Mouse (Mus musculus): ENCODE data around the gene Klf11.
"Not testable (repeated sequence)": the region's sequence is repeated elsewhere in the genome, so short reads cannot be mapped to it uniquely, and the experiment has no call there.

Gene Klf11

DNA sequence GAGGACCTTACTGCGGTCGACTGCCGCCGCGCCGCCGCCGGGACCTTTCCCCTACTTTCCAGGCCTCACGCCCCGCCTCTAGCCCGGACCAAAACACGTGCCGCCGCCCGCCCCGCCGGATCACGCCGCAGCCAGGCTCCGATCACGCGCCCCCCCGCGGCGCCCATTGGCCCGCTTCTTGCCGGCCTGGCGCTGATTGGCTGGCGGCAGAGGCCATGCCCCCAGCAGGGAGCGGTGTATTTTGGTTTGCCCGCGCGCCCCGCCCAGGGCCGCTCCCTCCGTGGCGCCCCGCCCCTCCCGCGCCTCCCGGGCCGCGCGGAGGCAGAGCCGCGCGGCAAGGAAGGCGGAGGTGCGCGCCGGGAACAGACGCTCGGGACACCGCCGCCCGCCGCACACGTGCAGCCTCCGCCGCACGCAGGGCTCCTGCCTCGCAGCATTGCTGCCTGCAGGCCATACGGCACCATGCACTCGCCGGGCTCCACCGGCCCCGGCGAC is at the start of gene Klf11:
Gene Klf11, plus strand, starts transcription at position 212 of the 495 bp plus-strand sequence.
- DNase-seq, result peak; percentile 98

DNA sequence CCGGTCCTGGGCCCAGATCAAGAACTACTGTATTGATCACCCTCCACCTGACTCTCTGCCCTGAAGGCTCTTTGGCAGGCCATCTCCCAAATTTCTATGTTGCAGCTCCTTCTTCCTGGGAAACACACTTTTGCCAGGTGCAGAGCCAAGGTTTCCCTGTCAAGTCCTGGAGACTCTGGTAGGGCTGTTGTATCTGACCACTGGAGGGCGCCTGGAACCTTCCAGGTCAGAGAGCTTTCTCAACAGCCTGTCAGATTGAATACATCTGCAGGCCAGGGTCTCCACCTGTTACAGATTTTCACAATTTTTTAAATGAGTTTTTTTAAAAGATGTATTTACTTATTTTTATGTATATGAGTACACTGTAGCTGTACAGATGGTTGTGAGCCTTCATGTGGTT is 47.8 kb upstream of the Klf11 start:
- peak; percentile 52 for DNase-seq

GRCm38 (mm10) chr12:24606166-24606565 is 44.9 kb upstream of the Klf11 start:
- DNase-seq, result no peak

DNA sequence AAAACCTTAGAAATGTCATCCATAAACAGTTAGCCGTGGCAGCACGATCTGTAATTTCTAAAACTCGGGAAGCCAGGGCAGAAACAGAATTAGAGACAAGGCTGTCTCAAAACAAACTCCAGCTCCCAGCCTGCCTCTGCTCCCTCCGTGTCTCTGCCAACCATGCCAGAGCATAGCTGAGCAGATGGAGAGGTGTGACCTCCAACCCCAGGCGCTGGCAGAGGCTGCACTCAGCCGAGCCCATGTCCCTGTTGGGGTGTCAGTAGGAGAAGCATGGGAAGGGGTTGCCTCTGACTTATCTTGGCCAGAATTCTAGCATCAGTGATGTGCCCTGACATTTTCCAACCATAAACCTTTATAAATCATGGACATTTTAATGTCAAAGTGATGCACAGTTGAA is 38.5 kb upstream of the Klf11 start:
- DNase-seq, result no peak

DNA sequence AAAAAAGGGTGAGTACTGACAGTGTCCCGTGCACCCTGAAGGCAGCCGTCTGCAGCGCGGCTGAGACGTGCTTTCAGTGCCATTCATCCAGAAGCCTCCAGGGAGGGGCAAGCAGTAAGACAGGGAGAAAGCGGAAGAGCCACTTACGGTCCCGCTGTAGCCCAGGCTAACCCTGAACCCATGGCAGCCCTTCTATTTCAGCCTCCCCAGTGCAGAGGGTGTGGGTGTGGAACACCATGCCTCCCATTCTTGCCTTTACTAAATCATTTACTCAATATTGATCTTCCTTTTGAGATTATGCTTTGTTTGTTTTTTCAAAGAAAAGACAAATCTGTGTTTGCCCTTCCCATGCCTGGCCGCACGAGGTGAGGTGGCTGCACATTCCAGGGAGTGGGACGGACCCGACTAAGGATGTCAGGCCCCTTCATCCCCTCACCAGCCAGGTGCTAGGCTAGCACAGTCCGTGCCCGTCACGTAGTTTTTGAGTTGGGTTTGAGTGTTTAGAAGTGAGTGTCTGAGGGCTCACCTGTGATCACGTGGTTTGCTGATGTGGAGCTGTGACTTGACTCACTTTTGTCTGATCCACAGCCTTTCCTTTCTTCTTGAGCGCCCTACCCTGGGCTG is 36.5 kb upstream of the Klf11 start:
- no peak for DNase-seq

DNA sequence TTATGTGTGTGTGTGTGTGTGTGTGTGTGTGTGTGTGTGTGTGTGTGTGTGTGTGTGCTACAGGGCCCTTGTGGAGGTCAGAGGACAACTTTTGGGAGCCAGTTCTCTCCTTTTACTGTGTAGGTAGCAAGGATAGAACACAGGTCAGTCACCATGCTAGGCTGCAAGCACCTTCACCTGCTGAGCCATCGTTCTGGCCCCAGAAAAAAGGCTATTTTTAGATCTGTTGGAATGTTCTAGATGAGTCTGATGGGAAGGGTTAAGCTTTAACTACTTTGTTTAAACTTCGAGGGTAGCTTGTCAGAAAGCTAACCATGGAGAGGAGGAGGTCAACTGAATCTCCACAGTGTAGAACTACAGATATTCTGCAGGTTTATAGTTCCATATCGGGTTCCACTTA is 35.9 kb upstream of the Klf11 start:
- DNase-seq, result no peak

- DNase-seq, result no peak
Measured at GRCm38 (mm10) chr12:24619436-24619835, 31.6 kb upstream of the Klf11 start.

DNA sequence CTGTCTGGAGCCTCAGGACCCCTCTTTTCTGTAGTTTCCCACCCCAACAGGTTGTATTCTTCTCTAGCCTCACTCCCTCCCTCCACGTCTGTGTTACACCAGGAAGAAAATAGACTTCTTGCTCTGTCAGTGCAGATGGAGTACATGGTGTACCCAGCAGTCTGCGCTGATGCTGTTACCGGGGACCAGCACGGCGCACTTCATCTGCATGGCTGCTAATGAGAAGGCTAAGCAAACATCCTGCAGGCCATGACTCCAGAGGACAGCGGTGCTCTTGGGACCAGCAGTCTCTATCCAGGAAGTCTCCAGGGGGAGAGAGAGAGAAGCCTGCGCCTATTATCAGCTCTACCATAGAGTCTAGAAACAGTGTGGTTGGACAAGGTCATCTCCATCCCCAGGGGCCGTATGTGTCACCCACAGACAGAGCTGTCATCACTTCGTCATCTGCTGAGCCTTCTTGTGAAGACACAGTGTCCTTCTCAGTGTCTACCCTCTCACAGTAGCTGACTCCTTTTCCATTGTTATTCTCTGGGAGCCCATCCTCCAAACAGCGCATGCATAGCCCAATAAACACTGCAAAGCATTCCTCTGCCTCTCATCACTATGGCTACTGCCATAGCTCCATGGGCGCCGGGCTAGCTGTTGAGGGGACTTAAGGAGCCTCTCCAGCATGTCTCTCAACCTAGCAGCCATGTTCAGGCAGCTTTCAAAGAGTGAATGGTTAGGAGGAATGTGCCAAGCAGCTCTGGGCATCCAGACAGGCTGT is 27.4 kb upstream of the Klf11 start:
- DNase-seq, result no peak

DNA sequence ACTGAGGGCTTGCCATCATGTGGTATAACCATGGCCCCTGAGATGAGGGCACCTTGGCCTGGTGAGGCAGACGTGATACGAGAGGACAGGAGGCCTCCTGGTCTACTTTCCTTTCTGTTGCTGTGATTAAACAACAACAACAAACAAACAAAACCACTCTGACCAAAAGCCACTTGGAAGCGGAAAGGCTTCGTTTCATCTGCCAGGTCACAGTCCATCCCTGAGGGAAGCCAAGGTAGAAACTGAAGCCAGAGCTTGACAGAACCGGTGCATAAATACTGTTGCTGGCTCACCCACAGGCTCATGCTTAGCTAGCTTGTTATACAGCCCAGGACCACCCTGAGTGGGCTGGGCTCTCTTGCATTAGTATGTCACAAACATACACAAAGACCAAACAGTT is 24.7 kb upstream of the Klf11 start:
- DNase-seq, result no peak

- DNase-seq, result no peak
Measured at GRCm38 (mm10) chr12:24627215-24627614, 23.9 kb upstream of the Klf11 start.

- no peak for DNase-seq
Measured at GRCm38 (mm10) chr12:24630220-24630619, 20.9 kb upstream of the Klf11 start.

DNA sequence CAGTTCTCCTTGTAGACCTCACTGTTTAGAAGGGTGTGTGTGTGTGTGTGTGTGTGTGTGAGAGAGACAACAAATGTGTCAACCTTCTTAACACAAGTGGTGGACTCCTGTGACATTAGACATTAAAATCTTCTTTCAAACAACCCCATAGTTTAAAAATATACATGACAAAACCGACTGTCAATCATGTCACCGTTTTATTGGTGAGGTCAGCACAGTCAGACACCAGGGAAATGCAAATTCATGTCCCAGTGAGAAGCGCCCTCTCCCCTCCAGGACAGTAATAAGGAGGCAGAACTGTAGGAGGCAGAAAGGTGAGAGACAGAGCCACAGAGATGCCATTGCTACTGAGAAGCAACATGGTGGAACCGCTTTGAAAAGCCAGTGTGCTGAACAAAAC is 18.7 kb upstream of the Klf11 start:
- DNase-seq, result no peak

DNA sequence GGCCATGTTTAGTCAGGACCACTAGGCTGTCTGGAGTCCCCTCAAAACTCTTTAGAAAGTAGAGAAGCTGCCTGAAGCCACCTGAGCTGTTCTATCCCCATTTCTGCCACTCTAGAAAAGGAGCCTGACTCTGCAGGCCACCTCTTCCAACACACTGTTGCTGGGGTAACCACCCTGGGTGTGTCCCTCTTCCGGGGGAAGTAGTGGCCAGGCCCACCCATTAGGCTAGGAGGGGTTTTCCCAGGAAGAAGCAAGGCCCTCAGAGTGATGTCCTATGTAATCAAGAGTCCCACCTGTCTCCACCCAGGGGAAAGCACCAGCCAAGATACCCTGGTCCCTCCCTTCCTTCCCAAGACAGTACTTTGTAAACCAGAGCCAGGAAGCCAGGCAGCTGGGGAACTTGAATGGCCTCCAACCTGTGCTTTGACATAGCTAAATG is 17.3 kb upstream of the Klf11 start:
- no peak for DNase-seq

DNA sequence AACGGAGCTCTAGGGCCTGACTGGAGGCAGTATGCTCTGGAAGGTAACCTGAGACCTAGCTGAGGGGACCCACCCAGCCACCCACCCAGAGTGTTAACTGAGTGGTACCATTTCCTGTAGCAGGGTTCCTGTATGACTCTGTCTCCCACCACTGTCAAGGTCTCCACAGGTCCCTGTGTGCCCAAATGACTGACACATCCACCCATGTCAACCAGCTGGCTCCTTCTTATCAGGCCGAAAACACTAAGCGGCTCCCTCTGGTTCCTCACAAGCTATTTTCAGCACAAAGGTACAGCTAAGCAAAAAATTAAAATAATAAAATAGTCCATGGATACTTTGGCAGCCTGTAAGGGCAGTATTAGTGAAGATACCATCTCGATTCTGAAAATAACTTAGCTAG is 16.9 kb upstream of the Klf11 start:
- no peak for DNase-seq

- no peak for DNase-seq
Measured at GRCm38 (mm10) chr12:24634648-24635047, 16.4 kb upstream of the Klf11 start.

- DNase-seq, result not testable (repeated sequence)
Measured at GRCm38 (mm10) chr12:24638787-24639186, 12.3 kb upstream of the Klf11 start.

- peak; percentile 62 for DNase-seq
Measured at GRCm38 (mm10) chr12:24642370-24642802, 8.7 kb upstream of the Klf11 start.

DNA sequence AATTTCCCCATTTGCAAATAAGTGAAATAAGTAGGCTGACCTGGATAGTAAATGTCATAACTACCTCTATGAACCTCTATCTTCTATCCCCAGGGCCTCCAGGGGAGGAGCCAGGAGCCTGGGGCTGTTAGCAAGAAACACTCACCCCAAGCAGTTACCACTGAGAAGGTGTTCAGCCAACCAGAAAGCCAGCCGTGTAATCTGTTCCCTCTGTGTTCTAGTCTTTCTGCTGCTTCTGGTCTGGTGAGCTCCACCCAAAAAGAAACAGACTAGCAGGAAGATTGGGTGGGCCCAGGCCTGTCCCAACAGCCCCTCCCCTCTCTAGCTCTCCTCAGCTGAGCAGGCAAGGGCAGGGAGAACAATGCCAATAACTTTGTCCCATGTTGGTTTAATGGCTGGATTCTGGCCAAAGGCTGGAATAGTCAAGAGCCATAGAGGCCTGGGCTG is 6.9 kb upstream of the Klf11 start:
- DNase-seq, result no peak

- no peak for DNase-seq
Measured at GRCm38 (mm10) chr12:24645901-24646300, 5.2 kb upstream of the Klf11 start.

- no peak for DNase-seq
Measured at GRCm38 (mm10) chr12:24648094-24648493, 3.0 kb upstream of the Klf11 start.

- DNase-seq, result no peak
Measured at GRCm38 (mm10) chr12:24650415-24651062, 535 bp upstream of the Klf11 start.

DNA sequence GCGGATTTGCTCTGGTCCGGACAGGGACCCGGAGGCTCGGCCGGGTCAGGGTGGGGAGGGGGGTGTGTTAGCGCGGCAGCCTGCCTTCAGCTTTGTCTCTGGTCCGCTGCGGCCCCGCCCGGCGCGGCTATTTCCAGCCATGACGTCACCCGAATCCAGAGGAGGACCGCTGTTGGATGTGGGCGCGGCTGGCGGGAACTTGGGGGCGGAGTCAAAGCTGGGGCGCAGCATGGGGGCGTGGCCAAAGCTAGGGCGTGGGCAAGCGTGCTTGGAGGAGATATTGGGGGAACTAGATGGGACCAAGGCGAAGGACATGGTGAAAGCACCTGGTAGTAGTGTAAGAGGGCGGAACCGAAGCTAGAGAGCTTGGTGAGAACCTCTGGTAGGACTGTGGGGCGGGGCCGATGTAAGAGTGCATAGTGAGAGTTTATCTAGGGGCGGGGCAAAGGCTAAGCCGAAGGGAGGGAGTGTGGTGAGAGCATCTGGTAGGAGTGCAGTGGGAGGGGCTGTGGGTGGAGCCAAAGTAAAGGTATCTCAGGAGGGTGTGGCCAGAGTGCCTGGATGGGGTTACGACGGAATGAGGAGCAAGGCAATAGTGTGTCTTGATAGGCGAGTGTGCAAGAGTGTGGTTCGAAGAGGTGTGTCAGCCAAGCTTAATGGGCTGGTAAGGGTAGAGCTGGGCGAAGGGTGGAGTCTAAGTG is 718 bp downstream of the Klf11 start:
- DNase-seq, result peak; percentile 94
